Mouse (Mus musculus): ENCODE data around the gene Csrp1. TPM values are rescaled to one million over a fixed set of nuclear protein-coding genes. Genes with fewer than 3 reads are reported as not detected.

The Csrp1 gene
- total RNA-seq, 2 experiments from 2014 or later: 63.7 to 118 TPM

Other genes starting within 250 kb of the Csrp1 start
- gene Nav1, start 112.8 kb upstream of the Csrp1 start, total RNA-seq (2021): 10 to 100 TPM; 11.2 to 15.3 TPM
- gene Phlda3, start 46.1 kb downstream of the Csrp1 start, total RNA-seq (2021): 100 to 1,000 TPM in 1 of 2 experiments, 10 to 100 TPM in 1; 35.0 to 166 TPM
- gene Tnni1, start 59.4 kb downstream of the Csrp1 start, total RNA-seq (2021): under 1 TPM in 1 of 2 experiments, not detected in 1; 0.26 TPM
- under 1 TPM in 1 of 2 experiments, not detected in 1; 0.33 TPM for gene Lad1, start 98.5 kb downstream of the Csrp1 start, total RNA-seq (2021)
- 1 to 10 TPM; 1.3 to 2.2 TPM for gene Tnnt2, start 116.3 kb downstream of the Csrp1 start, total RNA-seq (2021)
- not detected for gene Pkp1, start 199.1 kb downstream of the Csrp1 start, total RNA-seq (2021)

Data from adrenal gland, adult 18-20 months (tissue).